Mouse (Mus musculus): ENCODE data around the gene Gjb4.

- no peak for TF ChIP-seq CTCF (IDR thresholded peaks at IDR 0.05; ENCODE audit: borderline replicate concordance, insufficient read depth, low read length)
- TF ChIP-seq POLR2A (IDR thresholded peaks at IDR 0.05; ENCODE audit: low read depth, low read length): no peak
These were observed 19.6 kb upstream of the Gjb4 start for GRCm38 (mm10) chr4:127373491-127373890.

All from embryonic fibroblast, embryonic 13.5 days (primary cell).